Mouse (Mus musculus) embryonic fibroblast, embryonic 13.5 days (primary cell): ENCODE results near the gene Cux2.
A peak's percentile ranks its signal among the peaks of the same experiment; 100 is the strongest.

ENCODE experiments used
- CTCF ChIP-seq: IDR thresholded peaks from 2 replicates; pipeline ENCODE4 v1.5.1; 2011; ENCODE audit warnings: mild to moderate bottlenecking, control low read depth, low read length, moderate library complexity, borderline replicate concordance; ENCODE audit not compliant: insufficient read depth
- POLR2A ChIP-seq: IDR thresholded peaks from 2 replicates; pipeline ENCODE4 v1.6.1; 2011; ENCODE audit warnings: low read depth, mild to moderate bottlenecking, control low read depth, low read length, moderate library complexity

DNA sequence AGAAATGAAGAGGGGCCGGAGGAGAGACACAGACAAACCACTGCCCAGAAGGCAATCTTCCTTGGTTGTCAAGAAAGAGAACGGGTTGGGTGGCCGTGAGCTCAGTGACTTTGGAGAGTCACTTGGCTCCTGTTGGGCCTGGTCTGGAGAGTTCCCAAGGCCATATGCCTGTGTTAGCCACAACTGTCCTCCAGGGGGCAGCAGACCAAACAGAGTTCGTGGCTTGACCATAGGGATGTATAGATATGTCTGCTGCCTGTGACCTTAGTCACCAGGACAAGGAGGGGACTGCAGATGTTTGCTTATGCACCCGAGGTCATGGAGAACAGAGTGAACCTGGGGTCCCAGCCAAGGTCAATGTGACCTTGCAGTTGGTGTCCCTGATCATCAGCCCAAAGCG, 104.1 kb downstream of the Cux2 start:
- no peak for TF ChIP-seq POLR2A
- TF ChIP-seq CTCF = peak; percentile 69; the same call in 1 of the 2 replicates
